Mouse (Mus musculus): ENCODE measurements around the gene Tmem258. TPM values are rescaled to one million over a fixed set of nuclear protein-coding genes. Genes with fewer than 3 reads are reported as not detected.
"Not testable (repeated sequence)": the region's sequence is repeated elsewhere in the genome, so short reads cannot be mapped to it uniquely, and the experiment has no call there.

Tmem258 gene
- 336 and 355 TPM in 2 replicates for polyA plus RNA-seq (2016; fragmentation: Nextera tagmentation; extraction: Ambion mirVana)

- ATAC-seq (ENCODE audit: low FRiP score), result peak; percentile 94
- peaks cover 17% of the 10 kb centered on the region for H3K4me1 ChIP-seq
- no peaks in the 10 kb centered on the region for H3K27me3 ChIP-seq
- peaks cover 55% of the 10 kb centered on the region for H3K36me3 ChIP-seq (replicated peaks)
- H3K4me2 ChIP-seq, result peak within 1 kb of the TSS; percentile 91
- peak within 1 kb of the TSS; percentile 88 for H3K9ac ChIP-seq
- no peaks in the 10 kb centered on the region for H3K9me3 ChIP-seq
- peak within 1 kb of the TSS; percentile 85 for H3K27ac ChIP-seq
- H3K4me3 ChIP-seq (replicated peaks), result peak within 1 kb of the TSS; percentile 90
- WGBS, result under 1% methylated on average over 40 of the region's 40 CpGs
Measured at GRCm38 (mm10) chr19:10203848-10204615, at the start of gene Tmem258, which contains the start of gene Fen1. Tmem258 (plus strand) TSS chr19:10204014. Fen1 (minus strand) TSS chr19:10204169.

DNA sequence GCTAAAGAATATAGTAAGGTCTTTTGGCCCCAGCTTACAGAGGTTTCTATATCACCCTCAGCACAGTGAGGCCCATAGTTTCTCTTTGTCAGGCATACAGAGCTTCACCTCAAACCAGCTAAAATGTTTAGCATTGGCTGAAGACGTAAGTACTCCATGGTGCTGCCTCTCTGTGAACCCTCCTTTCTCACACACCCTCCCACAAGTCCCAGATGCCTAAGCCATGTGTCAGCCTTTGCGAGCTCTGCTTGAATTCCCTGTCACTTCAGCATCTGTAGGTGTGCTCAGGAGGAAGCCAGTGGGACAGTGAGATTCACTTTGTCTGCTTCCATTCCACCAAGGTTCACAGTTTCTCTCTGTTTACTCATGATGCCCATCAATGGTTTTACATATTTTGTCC is 46.1 kb upstream of the Tmem258 start:
- H3K4me1 ChIP-seq, result no peaks in the 10 kb centered on the region
- no peak overlapping the region for H3K27ac ChIP-seq
- H3K9me3 ChIP-seq, result no peaks in the 10 kb centered on the region
- H3K4me2 ChIP-seq, result no peak overlapping the region
- H3K9ac ChIP-seq, result no peak overlapping the region
- 80% methylated on average over 2 of the region's 2 CpGs for WGBS
- H3K27me3 ChIP-seq, result 0 out of 2 replicates have a peak, but pooled peaks cover 3% of the 10 kb centered on the region
- H3K4me3 ChIP-seq (replicated peaks), result no peak overlapping the region
- no peak for ATAC-seq (ENCODE audit: low FRiP score)
- no peaks in the 10 kb centered on the region for H3K36me3 ChIP-seq (replicated peaks)

GRCm38 (mm10) chr19:10163896-10164295 is 39.9 kb upstream of the Tmem258 start:
- no peaks in the 10 kb centered on the region for H3K9me3 ChIP-seq
- H3K36me3 ChIP-seq (replicated peaks), result no peaks in the 10 kb centered on the region
- H3K4me3 ChIP-seq (replicated peaks), result no peak overlapping the region
- no peak overlapping the region for H3K4me2 ChIP-seq
- WGBS, result 83% methylated on average over 3 of the region's 3 CpGs
- no peaks in the 10 kb centered on the region for H3K27me3 ChIP-seq
- no peak for ATAC-seq (ENCODE audit: low FRiP score)
- H3K27ac ChIP-seq, result no peak overlapping the region
- H3K4me1 ChIP-seq, result no peaks in the 10 kb centered on the region
- H3K9ac ChIP-seq, result no peak overlapping the region

DNA sequence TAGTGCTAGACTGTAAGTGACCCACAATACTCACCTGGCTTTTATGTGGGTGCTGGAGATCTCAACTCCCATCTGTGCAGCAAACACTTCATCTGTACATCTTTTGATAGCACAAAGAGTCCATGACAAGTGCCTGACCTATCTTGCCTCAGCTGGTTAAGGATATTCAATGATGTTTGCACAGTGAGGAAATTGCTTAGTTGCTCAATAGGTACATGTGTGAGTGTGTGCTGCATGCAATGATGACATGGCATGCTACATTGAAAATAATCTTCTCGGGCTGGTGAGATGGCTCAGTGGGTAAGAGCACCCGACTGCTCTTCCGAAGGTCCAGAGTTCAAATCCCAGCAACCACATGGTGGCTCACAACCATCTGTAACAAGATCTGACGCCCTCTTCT is 37.9 kb upstream of the Tmem258 start:
- not testable (repeated sequence) for H3K4me2 ChIP-seq; H3K27me3 ChIP-seq; H3K9me3 ChIP-seq; H3K36me3 ChIP-seq (replicated peaks); H3K9ac ChIP-seq; ATAC-seq (ENCODE audit: low FRiP score); H3K4me1 ChIP-seq; H3K27ac ChIP-seq; H3K4me3 ChIP-seq (replicated peaks)
- whole genome bisulfite sequencing, result 84% methylated on average over 4 of the region's 4 CpGs

DNA sequence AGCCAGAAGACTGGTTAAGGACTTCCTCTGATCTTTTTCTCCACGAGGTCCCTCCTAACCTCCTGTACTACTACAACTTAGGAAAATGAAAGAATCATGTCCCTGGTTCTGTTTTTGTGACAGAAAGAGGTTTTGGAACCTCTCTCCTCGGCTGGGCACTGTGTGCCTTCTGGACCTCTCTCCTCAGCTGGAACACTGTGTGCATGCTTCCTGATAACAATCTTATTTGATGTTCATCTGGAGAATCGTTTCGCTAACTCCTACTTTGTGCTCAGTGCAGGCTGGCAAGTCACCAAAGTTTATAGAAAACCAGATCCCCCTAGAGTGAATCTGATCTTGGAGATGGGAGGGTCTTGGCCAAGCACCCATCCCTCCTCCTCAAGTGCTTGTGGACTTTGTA is 36.7 kb upstream of the Tmem258 start:
- Histone ChIP-seq H3K4me1 (no peaks in the 10 kb centered on the region), H3K9ac (no peak overlapping the region), H3K4me3 (replicated peaks) (no peak overlapping the region), H3K36me3 (replicated peaks) (no peaks in the 10 kb centered on the region), H3K27ac (no peak overlapping the region), H3K27me3 (no peaks in the 10 kb centered on the region), H3K9me3 (no peaks in the 10 kb centered on the region), H3K4me2 (no peak overlapping the region)
- ATAC-seq (ENCODE audit: low FRiP score), result no peak
- WGBS, result 83% methylated on average over 4 of the region's 4 CpGs

- H3K4me2 ChIP-seq, result no peak overlapping the region
- H3K27me3 ChIP-seq, result no peaks in the 10 kb centered on the region
- H3K9ac ChIP-seq, result no peak overlapping the region
- H3K27ac ChIP-seq, result no peak overlapping the region
- ATAC-seq (ENCODE audit: low FRiP score), result no peak
- H3K36me3 ChIP-seq (replicated peaks), result no peaks in the 10 kb centered on the region
- H3K9me3 ChIP-seq, result no peaks in the 10 kb centered on the region
- WGBS, result 83% methylated on average over 1 of the region's 1 CpGs
- no peaks in the 10 kb centered on the region for H3K4me1 ChIP-seq
- no peak overlapping the region for H3K4me3 ChIP-seq (replicated peaks)
Measured at GRCm38 (mm10) chr19:10167951-10168350, 35.9 kb upstream of the Tmem258 start.

DNA sequence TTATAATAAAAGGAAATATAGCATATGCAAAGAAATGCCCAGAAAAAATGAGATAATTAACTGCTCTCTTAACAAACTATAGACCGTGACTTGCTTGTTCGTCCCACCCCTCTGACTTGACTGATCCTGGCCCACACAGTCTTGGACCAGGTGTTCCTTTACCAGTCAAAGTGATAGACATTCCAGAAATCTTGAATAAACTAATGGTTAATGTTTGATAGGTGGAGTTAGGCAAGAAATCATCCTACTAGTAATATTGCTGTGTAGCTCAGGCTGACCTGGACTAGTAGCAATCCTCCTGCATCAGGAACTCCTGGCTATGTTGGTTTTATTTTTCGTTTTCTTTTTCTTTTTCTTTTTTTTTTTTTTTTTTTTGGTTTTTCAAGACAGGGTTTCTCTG is 35.4 kb upstream of the Tmem258 start:
- H3K9ac ChIP-seq, result no peak overlapping the region
- 83% methylated on average over 3 of the region's 3 CpGs for WGBS
- no peak for ATAC-seq (ENCODE audit: low FRiP score)

GRCm38 (mm10) chr19:10169179-10169578 is 34.6 kb upstream of the Tmem258 start:
- no peak overlapping the region for H3K9ac ChIP-seq
- ATAC-seq (ENCODE audit: low FRiP score), result no peak

More for the DNA sequence above, 35.4 kb upstream of the Tmem258 start:
- Histone ChIP-seq H3K27me3 (no peaks in the 10 kb centered on the region), H3K9me3 (no peaks in the 10 kb centered on the region), H3K4me1 (no peaks in the 10 kb centered on the region), H3K4me2 (no peak overlapping the region), H3K27ac (no peak overlapping the region), H3K4me3 (replicated peaks) (no peak overlapping the region), H3K36me3 (replicated peaks) (no peaks in the 10 kb centered on the region)

GRCm38 (mm10) chr19:10169692-10170330 is 34.0 kb upstream of the Tmem258 start:
- not testable (repeated sequence) for H3K27me3 ChIP-seq; H3K27ac ChIP-seq; H3K4me1 ChIP-seq; H3K4me2 ChIP-seq; ATAC-seq (ENCODE audit: low FRiP score); H3K9ac ChIP-seq; H3K36me3 ChIP-seq (replicated peaks); H3K4me3 ChIP-seq (replicated peaks); H3K9me3 ChIP-seq
- 77% methylated on average over 3 of the region's 3 CpGs for whole genome bisulfite sequencing

More at GRCm38 (mm10) chr19:10169179-10169578, 34.6 kb upstream of the Tmem258 start:
- Histone ChIP-seq H3K4me2 (no peak overlapping the region), H3K27me3 (no peaks in the 10 kb centered on the region), H3K4me1 (no peaks in the 10 kb centered on the region), H3K9me3 (no peaks in the 10 kb centered on the region), H3K4me3 (replicated peaks) (no peak overlapping the region), H3K36me3 (replicated peaks) (no peaks in the 10 kb centered on the region), H3K27ac (no peak overlapping the region)

DNA sequence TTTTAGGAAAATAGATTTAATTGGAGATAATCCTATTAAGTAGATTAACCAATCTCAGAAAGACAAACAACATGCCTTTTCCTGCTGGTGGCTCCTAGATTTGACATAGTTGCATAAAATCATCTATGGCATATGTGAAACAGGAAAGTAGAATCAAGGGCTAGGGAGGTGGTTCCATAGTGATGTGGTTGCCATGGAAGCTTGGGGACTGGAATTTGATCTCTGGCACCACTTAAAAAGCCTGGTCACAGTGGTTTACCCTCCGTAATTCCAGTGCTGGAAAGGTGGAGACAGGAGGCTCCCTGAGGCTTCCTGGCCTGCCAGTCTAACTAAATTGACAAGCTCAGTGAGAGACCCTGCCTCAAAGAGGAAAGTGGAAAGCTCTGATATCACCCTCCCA is 33.3 kb upstream of the Tmem258 start:
- H3K4me1 ChIP-seq, result no peaks in the 10 kb centered on the region
- H3K27me3 ChIP-seq, result no peaks in the 10 kb centered on the region
- H3K27ac ChIP-seq, result no peak overlapping the region
- no peak overlapping the region for H3K9ac ChIP-seq
- H3K9me3 ChIP-seq, result no peaks in the 10 kb centered on the region
- 23% methylated on average over 1 of the region's 1 CpGs for WGBS
- no peak for ATAC-seq (ENCODE audit: low FRiP score)
- no peak overlapping the region for H3K4me2 ChIP-seq
- H3K4me3 ChIP-seq (replicated peaks), result no peak overlapping the region
- no peaks in the 10 kb centered on the region for H3K36me3 ChIP-seq (replicated peaks)

- Histone ChIP-seq H3K27ac (no peak overlapping the region), H3K9me3 (no peaks in the 10 kb centered on the region), H3K9ac (no peak overlapping the region), H3K27me3 (no peaks in the 10 kb centered on the region), H3K4me1 (no peaks in the 10 kb centered on the region), H3K4me2 (no peak overlapping the region), H3K4me3 (replicated peaks) (no peak overlapping the region), H3K36me3 (replicated peaks) (no peaks in the 10 kb centered on the region)
- WGBS, result 87% methylated on average over 7 of the region's 7 CpGs
- no peak for ATAC-seq (ENCODE audit: low FRiP score)
Measured at GRCm38 (mm10) chr19:10171359-10171758, 32.5 kb upstream of the Tmem258 start.

DNA sequence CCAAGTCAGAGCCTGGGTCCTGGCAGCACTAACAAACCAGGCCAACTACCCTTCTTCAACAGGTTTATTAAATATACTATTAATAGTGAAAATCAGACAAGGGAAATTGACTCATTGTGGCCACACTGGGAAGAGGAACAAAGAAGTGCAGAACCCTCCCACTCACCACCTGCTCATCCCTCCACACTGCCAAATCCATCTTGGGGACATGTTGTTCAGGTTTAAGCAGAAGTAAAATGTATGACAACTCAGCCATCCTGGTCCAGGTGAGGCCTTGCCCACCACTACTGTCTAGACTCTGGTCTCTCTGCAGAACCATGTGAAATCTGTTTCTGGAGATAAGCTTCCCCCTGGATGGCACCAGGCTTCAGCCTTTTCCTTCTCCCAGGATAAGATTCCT is 32.0 kb upstream of the Tmem258 start:
- no peaks in the 10 kb centered on the region for H3K4me1 ChIP-seq

More for the DNA sequence above, 32.0 kb upstream of the Tmem258 start:
- Histone ChIP-seq H3K9me3 (no peaks in the 10 kb centered on the region), H3K27ac (no peak overlapping the region), H3K36me3 (replicated peaks) (no peaks in the 10 kb centered on the region), H3K4me3 (replicated peaks) (no peak overlapping the region), H3K9ac (no peak overlapping the region), H3K27me3 (no peaks in the 10 kb centered on the region), H3K4me2 (no peak overlapping the region)
- ATAC-seq (ENCODE audit: low FRiP score), result no peak
